Mouse (Mus musculus) CD4-positive, CD25-positive, alpha-beta regulatory T cell, adult 2 months (primary cell): ENCODE measurements around the gene Nr1h4.

ENCODE experiments used
- DNase-seq: peaks from one replicate; pipeline ENCODE4 v3.0.0-alpha.2; 2012; ENCODE audit warnings: low read depth, low spot score

Gene Nr1h4

DNA sequence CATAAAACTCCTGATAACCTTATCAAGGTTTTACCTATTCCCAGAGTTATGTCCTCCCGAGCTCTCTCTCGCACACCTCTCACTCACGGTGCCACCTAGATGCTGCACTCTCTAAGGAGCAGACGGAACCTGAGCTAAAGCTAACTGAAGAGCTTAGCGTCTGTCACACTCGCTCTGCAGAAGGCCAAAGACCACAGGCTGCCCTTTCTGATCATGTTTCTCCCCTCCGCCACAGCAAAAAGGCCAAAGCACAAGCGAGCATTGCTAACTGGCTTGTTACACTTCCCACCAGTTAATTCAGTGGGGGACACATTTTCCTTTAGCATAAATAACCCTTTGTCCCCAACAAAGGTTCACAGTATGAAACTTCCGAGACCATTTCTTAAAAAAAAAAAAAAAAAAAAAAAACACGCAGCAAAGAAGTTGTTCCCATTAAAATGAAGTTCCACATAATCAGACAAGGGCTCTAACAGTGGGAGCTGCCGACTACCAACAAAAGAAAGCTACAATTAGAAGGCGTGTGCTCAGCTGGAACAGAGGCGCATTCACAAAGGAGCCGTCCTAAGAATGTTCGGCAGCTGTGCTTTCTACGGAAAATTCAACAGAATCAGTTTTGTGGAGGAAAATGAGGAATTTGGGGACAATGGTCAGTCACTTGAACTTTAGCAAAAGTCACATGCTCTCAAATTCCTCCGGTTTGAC, 98.7 kb downstream of the Nr1h4 start:
- DNase-seq, result no peak

DNA sequence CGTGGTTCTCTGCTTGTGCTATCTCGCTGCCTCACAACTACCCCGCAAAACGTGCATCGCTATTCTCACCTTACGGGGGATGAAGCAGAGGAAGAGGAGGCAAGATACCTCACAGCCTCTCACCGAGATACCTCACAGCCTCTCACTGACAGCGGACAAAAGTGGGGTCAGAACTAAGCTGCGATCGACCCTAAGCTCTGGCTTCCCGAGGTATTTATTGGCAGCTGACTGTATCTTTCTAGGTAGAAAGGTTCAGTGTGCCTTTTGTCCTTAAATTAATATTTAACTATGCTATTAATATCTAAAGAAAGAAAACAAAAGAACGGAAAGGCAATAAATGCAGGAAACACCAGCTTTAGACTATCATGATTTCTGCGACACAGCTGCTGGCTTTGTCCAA, 100.6 kb downstream of the Nr1h4 start:
- no peak for DNase-seq

DNA sequence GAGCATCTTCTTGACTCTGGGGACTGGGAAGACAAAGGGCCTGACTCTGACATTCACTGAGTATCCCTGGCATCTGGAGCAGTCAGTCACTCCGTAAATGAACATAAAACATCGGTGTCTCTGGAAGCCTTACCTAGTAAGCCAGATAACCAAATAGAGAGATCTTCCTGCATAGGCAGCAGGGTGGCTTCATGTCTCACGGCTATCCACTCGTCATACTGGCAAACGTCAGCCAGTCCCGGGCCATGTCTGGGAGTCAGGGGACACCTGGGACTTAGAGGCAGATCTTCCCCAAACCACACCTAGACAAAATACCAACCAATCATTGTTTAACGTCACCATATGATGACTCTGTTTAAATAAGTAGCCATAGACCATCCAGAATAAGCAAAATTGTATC, 102.6 kb downstream of the Nr1h4 start:
- no peak for DNase-seq

DNA sequence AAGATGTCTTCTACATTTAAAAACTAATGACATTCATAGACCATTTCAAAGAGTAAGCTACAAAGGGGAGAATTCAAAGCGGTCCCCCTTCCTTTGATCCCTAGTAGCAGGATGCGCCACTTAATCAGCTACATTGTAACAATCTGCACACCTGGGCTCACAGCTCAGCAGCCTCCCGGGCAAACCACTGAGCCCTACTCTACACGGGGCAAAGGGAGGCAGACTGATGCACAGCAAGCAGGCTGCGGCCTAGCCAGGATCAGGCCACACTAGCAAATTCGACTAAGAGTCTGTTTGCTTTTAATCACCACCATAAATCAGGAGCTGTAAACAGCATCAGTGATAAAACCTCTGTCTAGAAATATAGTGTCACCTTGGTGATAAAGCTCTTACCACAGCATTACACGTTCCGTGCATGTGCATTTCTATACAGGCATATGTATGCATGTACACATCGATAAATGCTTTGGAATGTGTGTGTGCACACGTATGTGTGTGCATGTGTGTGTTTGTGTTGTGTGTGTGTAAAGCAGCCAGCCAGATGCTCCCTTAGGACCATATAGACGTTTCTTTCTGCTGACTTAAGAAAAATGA, 108.5 kb downstream of the Nr1h4 start:
- no peak for DNase-seq

DNA sequence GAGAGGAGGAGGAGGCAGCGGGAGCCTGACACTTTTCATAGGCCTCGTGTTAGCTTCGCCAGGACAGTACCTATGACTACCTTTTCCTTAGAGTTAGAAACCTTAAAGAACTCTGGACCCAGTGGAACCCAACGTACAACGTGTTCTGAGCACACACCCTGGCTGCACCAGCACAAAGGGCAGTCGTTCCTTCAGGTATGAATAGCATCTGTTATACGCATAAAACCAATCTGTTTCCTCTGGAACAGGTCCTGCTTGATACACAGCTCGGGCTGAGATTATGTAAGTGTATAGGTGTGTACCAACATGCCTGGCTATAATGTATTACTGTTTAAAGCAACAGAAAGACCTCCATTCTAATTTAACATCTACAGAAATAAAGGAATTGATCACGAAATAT, 109.2 kb downstream of the Nr1h4 start:
- no peak for DNase-seq

DNA sequence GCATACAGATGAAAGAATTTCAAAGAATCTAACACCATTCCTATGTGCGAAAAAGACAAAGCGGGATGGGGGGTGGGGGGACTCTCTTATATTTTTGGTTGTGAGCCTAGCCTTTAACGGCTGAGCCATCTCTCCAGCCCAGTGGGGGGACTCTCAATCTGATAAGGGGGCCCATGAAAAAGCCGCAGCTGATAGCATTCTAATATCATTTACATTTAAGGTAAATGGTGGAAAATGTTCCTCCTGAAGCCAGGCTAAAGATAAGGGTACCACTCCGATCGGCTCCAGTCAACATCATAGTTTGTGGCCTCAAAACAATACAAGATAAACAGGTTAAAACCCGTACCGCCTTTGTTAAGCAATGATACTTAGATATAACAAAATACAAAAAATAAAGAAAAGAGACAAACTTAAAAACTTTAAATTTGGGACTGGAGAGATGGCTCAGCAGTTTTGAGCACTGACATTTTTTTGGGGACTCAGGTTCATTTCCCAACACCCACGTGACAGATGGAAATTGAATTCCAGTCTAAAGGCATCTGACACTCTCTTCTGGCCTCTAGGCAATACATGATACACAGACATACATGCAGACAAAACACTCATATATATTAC, 110.1 kb downstream of the Nr1h4 start:
- DNase-seq, result no peak

DNA sequence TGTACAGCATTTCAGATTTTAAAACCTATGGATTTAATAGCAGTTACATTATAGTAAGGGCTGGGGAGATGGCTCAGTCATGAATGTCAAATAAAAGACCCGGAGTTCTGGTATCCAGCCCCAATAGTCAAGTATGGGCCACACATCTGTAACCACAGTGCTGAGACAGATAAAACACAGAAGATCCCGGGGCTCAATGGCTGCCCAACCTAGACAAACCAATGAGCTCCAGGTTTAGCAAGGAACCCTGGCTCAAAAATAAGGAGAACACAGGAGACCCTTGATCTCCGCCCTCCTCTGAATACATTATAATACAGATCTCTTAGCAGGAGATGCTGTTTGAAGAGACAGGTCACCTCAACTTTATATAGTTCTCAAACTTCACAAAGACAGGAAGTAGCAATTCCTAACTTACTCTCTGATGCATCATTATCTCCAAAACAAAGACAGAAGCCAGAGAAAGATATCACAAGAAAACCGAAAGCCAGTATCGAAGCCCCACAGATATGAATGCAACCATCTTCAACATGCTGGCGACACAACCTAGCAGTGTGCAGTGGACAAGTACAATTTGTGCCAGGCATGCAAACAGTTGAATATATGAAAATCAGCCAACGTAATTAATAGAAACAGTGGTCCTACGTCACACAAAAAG, 110.8 kb downstream of the Nr1h4 start:
- no peak for DNase-seq

DNA sequence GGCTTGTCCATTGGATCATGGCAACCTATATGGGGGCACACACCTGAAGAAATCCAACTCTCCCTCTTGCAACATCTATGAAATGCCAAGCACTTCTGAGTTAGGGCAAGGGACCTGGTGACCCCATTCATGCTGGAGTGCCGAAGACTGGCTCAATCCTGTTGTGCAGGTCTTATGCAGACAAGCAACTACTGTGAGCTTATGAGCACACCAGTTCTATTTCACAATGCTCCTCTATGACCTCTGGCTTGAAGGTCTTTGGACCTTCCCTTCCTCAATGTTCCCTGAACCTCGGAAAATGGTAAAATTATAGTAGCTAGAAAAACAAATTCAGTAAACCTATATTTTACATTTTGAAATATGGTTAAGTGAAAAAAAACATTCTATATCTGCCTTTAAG, 115.4 kb downstream of the Nr1h4 start:
- DNase-seq, result no peak

DNA sequence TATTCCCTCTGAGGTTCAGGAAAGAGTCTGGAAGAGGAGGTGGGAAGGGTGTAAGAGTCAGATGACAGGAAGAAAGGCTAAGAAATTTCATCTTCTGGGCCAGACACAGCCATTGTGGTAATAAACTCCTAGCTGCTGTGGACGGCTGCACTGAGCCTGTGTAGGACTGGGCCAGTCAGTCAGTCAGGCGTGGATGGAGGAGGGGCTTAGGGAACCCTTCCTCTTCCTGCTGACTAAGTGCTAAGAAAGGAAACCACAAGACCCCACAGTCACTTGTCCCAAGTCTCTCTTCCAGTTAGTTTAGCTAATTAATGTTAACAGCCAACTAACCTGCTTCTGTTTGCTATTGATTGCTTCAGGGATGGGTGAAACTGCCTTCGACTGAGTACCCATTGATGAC, 117.9 kb downstream of the Nr1h4 start:
- DNase-seq, result no peak

DNA sequence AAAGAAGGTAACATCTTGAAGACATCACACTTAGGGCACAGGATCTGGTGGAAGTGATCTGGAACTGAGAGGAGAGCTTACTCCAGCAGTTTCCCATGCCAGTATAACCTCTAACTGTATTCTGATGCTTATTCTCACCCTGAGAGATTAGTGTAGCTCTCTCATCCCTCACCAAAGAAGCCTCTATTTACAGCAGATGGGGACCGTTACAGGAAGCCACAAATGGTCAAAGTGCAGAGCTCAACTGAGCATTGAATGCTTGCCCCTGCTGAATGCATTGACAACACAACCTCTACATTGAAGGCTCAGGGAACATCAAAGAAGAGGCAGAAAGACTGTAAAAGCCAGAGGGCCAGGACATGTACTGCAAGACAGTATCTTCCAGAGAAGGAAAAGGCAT, 125.8 kb downstream of the Nr1h4 start:
- DNase-seq, result no peak

DNA sequence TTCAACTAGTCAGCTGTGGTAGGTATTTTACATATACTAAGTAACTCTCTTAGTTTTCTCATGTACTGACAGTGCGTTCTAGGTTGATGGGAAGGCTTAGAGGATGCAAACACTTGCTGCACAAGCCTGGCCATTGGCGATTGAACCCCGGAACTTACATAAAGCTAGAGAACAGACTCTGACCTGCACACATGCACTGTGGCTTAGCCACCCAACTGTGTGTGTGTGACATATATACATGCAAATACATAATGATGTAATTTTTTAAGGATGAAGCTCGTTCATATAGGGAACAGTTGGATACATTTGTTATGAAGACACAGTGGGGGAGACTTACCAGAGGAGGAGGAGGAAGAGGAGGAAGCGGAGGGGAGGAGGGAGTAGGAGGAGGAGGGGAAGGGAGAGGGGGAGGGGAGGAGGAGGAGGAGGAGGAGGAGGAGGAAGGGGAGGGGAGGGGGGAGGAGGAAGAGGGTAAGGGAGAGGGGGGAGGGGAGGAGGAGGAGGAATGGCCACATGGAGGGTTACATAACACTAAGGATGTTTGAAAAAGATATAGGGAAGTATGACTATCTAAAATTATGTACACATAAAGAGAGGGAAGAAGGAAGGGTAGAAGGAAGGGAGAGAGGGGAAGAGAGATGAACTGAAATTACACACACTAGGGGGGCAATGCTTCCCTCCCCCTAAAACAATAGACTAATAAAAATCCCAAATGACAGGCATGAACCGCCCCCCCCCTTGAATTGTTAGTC, 126.5 kb downstream of the Nr1h4 start:
- no peak for DNase-seq

DNA sequence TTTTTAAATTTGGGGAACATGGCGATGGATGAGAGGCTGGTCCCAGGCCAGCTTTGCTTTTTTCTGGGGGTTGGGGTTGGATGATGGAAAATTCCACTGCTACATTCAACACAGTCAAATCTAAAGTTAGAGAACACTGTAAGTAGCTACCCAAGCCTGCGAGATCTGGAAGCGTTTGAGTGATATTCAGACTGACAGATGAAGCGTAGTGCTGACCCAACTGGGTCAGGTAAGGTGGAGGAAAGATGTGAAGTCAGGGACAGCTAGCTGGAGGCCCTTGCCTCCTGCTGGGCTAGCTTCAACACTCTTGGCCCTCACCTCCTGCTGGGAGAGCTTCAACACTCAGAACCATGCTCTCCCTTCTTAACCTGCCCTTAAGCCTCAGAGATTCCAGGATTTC, 128.4 kb downstream of the Nr1h4 start:
- DNase-seq, result no peak
